Mouse (Mus musculus) CH12.LX (cell line): Measurements from ENCODE around the gene Ddx52. TPM values are rescaled to one million over a fixed set of nuclear protein-coding genes. Genes with fewer than 3 reads are reported as not detected.

Experiments used
- DNase-seq: peaks from one replicate; pipeline ENCODE4 v3.0.0-alpha.2; 2013; ENCODE audit errors: extremely low read depth
- H3K27ac ChIP-seq: 2 replicates; pipeline ENCODE4 v1.5.1; 2012; ENCODE audit warnings: low read depth, mild to moderate bottlenecking, control low read depth, moderate library complexity; ENCODE audit not compliant: insufficient read depth
- H3K27me3 ChIP-seq: replicated peaks from 2 replicates; pipeline ENCODE3; 2012; ENCODE audit warnings: inconsistent platforms
- H3K36me3 ChIP-seq, 2 experiments: replicated peaks in 1 of 2; 2 replicates each; pipeline versions ENCODE3 to v1.6.1; 2012; ENCODE audit warnings: inconsistent platforms in 1 of 2, low read length in 1 of 2, mild to moderate bottlenecking in 1 of 2, mixed read lengths in 1 of 2, moderate library complexity in 1 of 2; ENCODE audit not compliant: control insufficient read depth in 1 of 2, insufficient read depth in 1 of 2
- H3K4me1 ChIP-seq, 2 experiments: 2 replicates each; pipeline ENCODE4 v1.6.1; 2012; ENCODE audit warnings: inconsistent platforms in 1 of 2, moderate library complexity in 1 of 2; ENCODE audit not compliant: insufficient read depth in 2 of 2, control insufficient read depth in 1 of 2
- H3K4me2 ChIP-seq: 2 replicates; pipeline ENCODE4 v1.6.1; 2012; ENCODE audit warnings: low read depth, mild to moderate bottlenecking, control low read depth; ENCODE audit not compliant: poor library complexity, insufficient read depth, severe bottlenecking
- H3K4me3 ChIP-seq, 3 experiments: fragments of 150-350 bp in 1 of 3; sonication (generic) in 1 of 3; replicated peaks in 1 of 3; 2 replicates each; pipeline versions ENCODE3 to v1.5.1; 2011 to 2012; ENCODE audit warnings: low read depth in 2 of 3, low read length in 2 of 3, mild to moderate bottlenecking in 2 of 3, moderate library complexity in 2 of 3, control low read depth in 1 of 3, improper control_type of control experiment in 1 of 3, inconsistent platforms in 1 of 3, mixed read lengths in 1 of 3; ENCODE audit not compliant: poor library complexity in 1 of 3
- H3K79me2 ChIP-seq: replicated peaks from 2 replicates; pipeline ENCODE4 v1.6.1; 2012; ENCODE audit warnings: mild to moderate bottlenecking, moderate library complexity; ENCODE audit not compliant: control insufficient read depth, poor library complexity, insufficient read depth, severe bottlenecking; ENCODE audit errors: extremely low read depth
- H3K9ac ChIP-seq: 2 replicates; pipeline ENCODE4 v1.6.1; 2012; ENCODE audit warnings: low read depth, mild to moderate bottlenecking, control low read depth, moderate library complexity; ENCODE audit not compliant: insufficient read depth
- H3K9me3 ChIP-seq: replicated peaks from 2 replicates; pipeline ENCODE3; 2012; ENCODE audit warnings: low read length, inconsistent platforms, mixed read lengths
- CHD1 ChIP-seq: IDR thresholded peaks from 2 replicates; pipeline ENCODE4 v1.6.1; 2012; ENCODE audit warnings: low read depth, low read length, improper control_type of control experiment, inconsistent platforms
- E2F4 ChIP-seq: IDR thresholded peaks from 2 replicates; pipeline ENCODE4 v1.6.1; 2011; ENCODE audit warnings: low read depth, low read length, improper control_type of control experiment; ENCODE audit not compliant: insufficient replicate concordance
- GABPA ChIP-seq: IDR thresholded peaks from 2 replicates; pipeline ENCODE4 v1.6.1; 2012; ENCODE audit warnings: low read depth, low read length, improper control_type of control experiment, inconsistent platforms; ENCODE audit not compliant: insufficient replicate concordance
- IRF4 ChIP-seq: IDR thresholded peaks from 2 replicates; pipeline ENCODE4 v1.6.1; 2014; ENCODE audit warnings: low read depth, mild to moderate bottlenecking, inconsistent platforms, low read length, improper control_type of control experiment
- MAFK ChIP-seq: IDR thresholded peaks from 2 replicates; pipeline ENCODE4 v1.6.1; 2011; ENCODE audit warnings: low read length, improper control_type of control experiment; ENCODE audit not compliant: insufficient replicate concordance
- MAX ChIP-seq: IDR thresholded peaks from 2 replicates; pipeline ENCODE4 v1.6.1; 2011; ENCODE audit warnings: low read length, improper control_type of control experiment
- MEF2A ChIP-seq: IDR thresholded peaks from 2 replicates; pipeline ENCODE4 v1.6.1; 2014; ENCODE audit warnings: low read depth, mild to moderate bottlenecking, inconsistent platforms, low read length, improper control_type of control experiment, borderline replicate concordance
- MYC ChIP-seq: IDR thresholded peaks from 2 replicates; pipeline ENCODE4 v1.6.1; 2011; ENCODE audit warnings: low read depth, mild to moderate bottlenecking, improper control_type of control experiment, low read length
- NRF1 ChIP-seq: IDR thresholded peaks from 2 replicates; pipeline ENCODE4 v1.6.1; 2014; ENCODE audit warnings: low read depth, mild to moderate bottlenecking, inconsistent platforms, low read length, improper control_type of control experiment, moderate library complexity
- PAX5 ChIP-seq: IDR thresholded peaks from 2 replicates; pipeline ENCODE4 v1.6.1; 2012; ENCODE audit warnings: low read length, inconsistent platforms, mixed read lengths
- RAD21 ChIP-seq: IDR thresholded peaks from 2 replicates; pipeline ENCODE4 v1.6.1; 2011; ENCODE audit warnings: low read depth, mild to moderate bottlenecking, low read length, improper control_type of control experiment, moderate library complexity
- SMC3 ChIP-seq: IDR thresholded peaks from 2 replicates; pipeline ENCODE4 v1.6.1; 2011; ENCODE audit warnings: low read depth, low read length, improper control_type of control experiment
- TCF12 ChIP-seq: IDR thresholded peaks from 2 replicates; pipeline ENCODE4 v1.6.1; 2014; ENCODE audit warnings: low read depth, mild to moderate bottlenecking, inconsistent platforms, low read length, improper control_type of control experiment
- USF1 ChIP-seq: IDR thresholded peaks from 2 replicates; pipeline ENCODE4 v1.6.1; 2014; ENCODE audit warnings: low read depth, mild to moderate bottlenecking, inconsistent platforms, low read length, improper control_type of control experiment
- ZC3H11A ChIP-seq: IDR thresholded peaks from 2 replicates; pipeline ENCODE4 v1.6.1; 2012; ENCODE audit warnings: low read depth, mild to moderate bottlenecking, inconsistent platforms, low read length, improper control_type of control experiment
- ZKSCAN1 ChIP-seq: IDR thresholded peaks from 2 replicates; pipeline ENCODE4 v1.6.1; 2012; ENCODE audit warnings: low read depth, inconsistent platforms, low read length, improper control_type of control experiment, borderline replicate concordance
- dilution Hi-C: fragments of 300-500 bp; cut with MboI; formaldehyde crosslinking; loops from 2 replicates; pipeline ENCODE4 v1.14.3; 2020; ENCODE audit warnings: low sequenced_read_pairs; ENCODE audit not compliant: extremely low pct_unique_long_range_greater_than_20kb, extremely low pct_ligation_motif_present
- in situ Hi-C: fragments of 300-500 bp; cut with MboI; formaldehyde crosslinking; loops from 3 replicates; pipeline ENCODE4 v1.14.3; 2019; ENCODE audit warnings: low sequenced_read_pairs, low pct_ligation_motif_present, low pct_unique_long_range_greater_than_20kb, mixed read lengths
- polyA plus RNA-seq: library from polyadenylated mRNA; unstranded; fragments of >175 nt; gene quantifications from 2 replicates; pipeline ENCODE4 v1.2.1, GENCODE M21; 2012; ENCODE audit warnings: low read depth; ENCODE audit not compliant: insufficient read length
- total RNA-seq, 2 experiments: library from RNA; depleted of rRNA; stranded (reverse); fragments of 300-350 nt in 1 of 2; fragments of >200 nt in 1 of 2; gene quantifications; 2 replicates each; pipeline ENCODE4 v1.2.3; 2012 to 2014

The Ddx52 gene
- total and polyA plus RNA-seq, 3 experiments, result 54.2 to 104 (median 93.7) TPM

DNA sequence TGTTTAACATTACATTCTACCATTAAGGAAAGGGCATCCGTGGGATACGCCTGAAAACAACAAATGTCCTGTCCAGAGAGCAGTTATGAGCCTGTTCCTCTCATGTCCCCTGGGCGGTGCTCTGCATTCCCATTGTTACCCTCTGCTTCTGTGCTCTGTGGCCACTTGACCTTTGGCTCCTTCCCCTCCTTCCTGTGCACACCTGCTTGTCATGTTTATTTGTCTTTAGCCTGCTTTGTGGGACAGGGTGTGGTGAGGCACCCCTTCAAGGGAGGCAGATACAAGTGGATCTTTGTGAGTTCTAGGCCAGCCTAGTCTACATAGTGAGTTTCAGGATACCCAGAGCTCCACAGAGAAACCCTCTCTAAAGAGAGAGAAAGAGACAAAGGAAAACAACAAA, 52.6 kb downstream of the Ddx52 start:
- H3K79me2 ChIP-seq, result no peaks in the 10 kb centered on the region
- H3K9ac ChIP-seq, result no peak overlapping the region
- H3K36me3 ChIP-seq, result peaks cover 64 to 88% of the 10 kb centered on the region in 2 experiments
- no peaks in the 10 kb centered on the region for H3K27me3 ChIP-seq
- no peak overlapping the region for H3K27ac ChIP-seq
- H3K9me3 ChIP-seq, result no peaks in the 10 kb centered on the region
- dilution Hi-C loops, result no loop called here
- DNase-seq, result no peak
- no peak overlapping the region for H3K4me3 ChIP-seq
- in situ Hi-C loops, result no loop called here
- peaks cover 0 to 4% of the 10 kb centered on the region in 2 experiments; a peak in 1 of 4 replicates for H3K4me1 ChIP-seq
- H3K4me2 ChIP-seq, result no peak overlapping the region
- TF ChIP-seq NRF1 (no peak), MYC (no peak), GABPA (no peak), SMC3 (no peak), CHD1 (no peak), USF1 (no peak)
- TF ChIP-seq, all 38 proteins: peak for 0

DNA sequence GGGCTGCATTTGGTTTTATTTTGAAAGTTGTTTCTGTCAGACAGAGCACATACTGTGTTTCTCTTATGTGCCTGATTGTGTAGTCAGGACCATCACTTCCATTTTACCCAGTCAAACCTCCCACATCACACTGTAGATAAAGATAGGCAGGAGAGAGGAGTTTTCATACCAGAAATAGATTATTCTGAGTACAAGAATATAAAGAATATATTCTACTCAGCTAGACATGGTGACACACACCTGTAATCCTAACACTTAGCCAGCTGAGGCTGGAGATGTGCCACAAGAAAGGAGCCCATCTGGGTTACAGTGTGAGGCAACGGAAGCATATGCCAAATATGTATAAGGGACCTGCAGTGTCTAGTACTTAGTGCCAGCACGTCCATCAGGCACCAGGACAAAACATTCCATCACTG, 53.7 kb downstream of the Ddx52 start:
- Histone ChIP-seq H3K9ac (no peak overlapping the region), H3K36me3 (peaks cover 60 to 83% of the 10 kb centered on the region in 2 experiments), H3K4me1 (peaks cover 0 to 4% of the 10 kb centered on the region in 2 experiments; a peak in 1 of 4 replicates), H3K27ac (no peak overlapping the region), H3K4me3 (no peak overlapping the region), H3K27me3 (no peaks in the 10 kb centered on the region), H3K79me2 (no peaks in the 10 kb centered on the region), H3K4me2 (no peak overlapping the region), H3K9me3 (no peaks in the 10 kb centered on the region)
- dilution Hi-C loops, result no loop called here
- DNase-seq, result no peak
- TF ChIP-seq MAFK (no peak), IRF4 (no peak), E2F4 (no peak), MEF2A (no peak), ZC3H11A (no peak), TCF12 (no peak), PAX5 (no peak), ZKSCAN1 (no peak), RAD21 (no peak), MYC (no peak), MAX (no peak)
- in situ Hi-C loops, result no loop called here
